Mouse (Mus musculus): ENCODE data around the gene Ywhae. TPM values are rescaled to one million over a fixed set of nuclear protein-coding genes. Genes with fewer than 3 reads are reported as not detected.

Gene Ywhae
- polyA plus RNA-seq, 1 experiment from 2014 or later, result 1,584 TPM

- peaks cover 17% of the 10 kb centered on the region for H3K27me3 ChIP-seq (ENCODE audit: control insufficient read depth, insufficient read depth, low read depth, low read length)
- H3K4me3 ChIP-seq (ENCODE audit: low read depth, low read length), result peak overlapping the region; percentile 61
- H3K4me2 ChIP-seq (ENCODE audit: low read length), result peak overlapping the region; percentile 67
- H3K27ac ChIP-seq (ENCODE audit: low read length), result no peak overlapping the region
- H3K4me1 ChIP-seq (ENCODE audit: control insufficient read depth, insufficient read depth, low read length), result peaks cover 3% of the 10 kb centered on the region
- no peaks in the 10 kb centered on the region for H3K36me3 ChIP-seq (ENCODE audit: control insufficient read depth, insufficient read depth, low read length)
- peak overlapping the region; percentile 70 for H3K9ac ChIP-seq (ENCODE audit: low read depth, low read length)
- H3K9me3 ChIP-seq (replicated peaks; ENCODE audit: control insufficient read depth, low read length, poor library complexity, severe bottlenecking), result no peaks in the 10 kb centered on the region
- 2% methylated on average over 34 of the region's 42 CpGs for WGBS
- ATAC-seq, result no peak
Measured at GRCm38 (mm10) chr11:75795321-75795636, 62.6 kb downstream of the Ywhae start.

GRCm38 (mm10) chr11:75796029-75796445 lies 63.4 kb downstream of the Ywhae start, which contains the start of gene Doc2b:
TSS of gene Doc2b (minus strand) at chr11:75796049.
- Histone ChIP-seq H3K4me2 (ENCODE audit: low read length) (peak within 1 kb of the TSS; percentile 67), H3K36me3 (ENCODE audit: control insufficient read depth, insufficient read depth, low read length) (no peaks in the 10 kb centered on the region), H3K27ac (ENCODE audit: low read length) (no peak within 1 kb of the TSS), H3K4me1 (ENCODE audit: control insufficient read depth, insufficient read depth, low read length) (peaks cover 3% of the 10 kb centered on the region), H3K4me3 (ENCODE audit: low read depth, low read length) (peak within 1 kb of the TSS; percentile 61), H3K9ac (ENCODE audit: low read depth, low read length) (peak within 1 kb of the TSS; percentile 70), H3K27me3 (ENCODE audit: control insufficient read depth, insufficient read depth, low read depth, low read length) (peaks cover 17% of the 10 kb centered on the region), H3K9me3 (replicated peaks; ENCODE audit: control insufficient read depth, low read length, poor library complexity, severe bottlenecking) (no peaks in the 10 kb centered on the region)
- ATAC-seq, result peak; percentile 92
- WGBS, result 5% methylated on average over 26 of the region's 37 CpGs

- no peaks in the 10 kb centered on the region for H3K9me3 ChIP-seq (replicated peaks; ENCODE audit: control insufficient read depth, low read length, poor library complexity, severe bottlenecking)
- H3K27me3 ChIP-seq (ENCODE audit: control insufficient read depth, insufficient read depth, low read depth, low read length), result peaks cover 17% of the 10 kb centered on the region
- H3K4me1 ChIP-seq (ENCODE audit: control insufficient read depth, insufficient read depth, low read length), result peaks cover 3% of the 10 kb centered on the region
- 72% methylated on average over 13 of the region's 13 CpGs for WGBS
- peak overlapping the region; percentile 61 for H3K4me3 ChIP-seq (ENCODE audit: low read depth, low read length)
- H3K9ac ChIP-seq (ENCODE audit: low read depth, low read length), result peak overlapping the region; percentile 70; the same call in 1 of the 2 replicates
- no peak overlapping the region for H3K27ac ChIP-seq (ENCODE audit: low read length)
- peak overlapping the region; percentile 67 for H3K4me2 ChIP-seq (ENCODE audit: low read length)
- H3K36me3 ChIP-seq (ENCODE audit: control insufficient read depth, insufficient read depth, low read length), result no peaks in the 10 kb centered on the region
- peak; percentile 23; the same call in 1 of the 2 replicates for ATAC-seq
Measured at GRCm38 (mm10) chr11:75796536-75797246, 64.0 kb downstream of the Ywhae start.

- Histone ChIP-seq H3K4me3 (ENCODE audit: low read depth, low read length) (no peak overlapping the region), H3K4me2 (ENCODE audit: low read length) (no peak overlapping the region), H3K36me3 (ENCODE audit: control insufficient read depth, insufficient read depth, low read length) (no peaks in the 10 kb centered on the region), H3K27ac (ENCODE audit: low read length) (no peak overlapping the region), H3K27me3 (ENCODE audit: control insufficient read depth, insufficient read depth, low read depth, low read length) (no peaks in the 10 kb centered on the region; the same call in 1 of the 2 replicates), H3K4me1 (ENCODE audit: control insufficient read depth, insufficient read depth, low read length) (no peaks in the 10 kb centered on the region; the same call in 1 of the 2 replicates), H3K9me3 (replicated peaks; ENCODE audit: control insufficient read depth, low read length, poor library complexity, severe bottlenecking) (no peaks in the 10 kb centered on the region), H3K9ac (ENCODE audit: low read depth, low read length) (no peak overlapping the region)
- no peak for ATAC-seq
- WGBS, result 88% methylated on average over 4 of the region's 4 CpGs
Measured at GRCm38 (mm10) chr11:75801369-75801768, 68.7 kb downstream of the Ywhae start.

GRCm38 (mm10) chr11:75801771-75802550 lies 69.3 kb downstream of the Ywhae start:
- no peak for ATAC-seq

DNA sequence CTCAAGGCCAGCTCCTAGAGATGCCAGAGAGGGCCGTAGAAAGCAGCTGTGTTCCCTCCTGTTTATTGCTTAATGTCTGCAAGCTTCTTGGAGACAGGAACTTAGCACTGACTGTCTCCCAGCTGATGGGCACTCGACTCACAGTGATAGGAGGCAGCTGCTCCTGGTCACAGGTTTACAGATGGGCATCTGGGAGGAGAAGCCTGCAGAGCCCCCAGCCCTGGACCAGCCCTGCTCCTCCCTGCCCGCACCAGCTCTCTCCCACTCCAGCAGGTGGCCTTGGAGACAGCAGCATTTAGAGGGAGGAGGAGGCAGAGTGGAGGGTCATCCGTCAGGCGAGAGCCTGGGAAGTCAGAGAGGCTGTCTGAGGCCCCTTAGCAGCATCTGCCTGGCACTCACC lies 74.8 kb downstream of the Ywhae start:
- no peaks in the 10 kb centered on the region for H3K9me3 ChIP-seq (replicated peaks; ENCODE audit: control insufficient read depth, low read length, poor library complexity, severe bottlenecking)
- H3K4me1 ChIP-seq (ENCODE audit: control insufficient read depth, insufficient read depth, low read length), result no peaks in the 10 kb centered on the region
- no peak overlapping the region for H3K27ac ChIP-seq (ENCODE audit: low read length)
- no peak overlapping the region for H3K4me2 ChIP-seq (ENCODE audit: low read length)
- H3K27me3 ChIP-seq (ENCODE audit: control insufficient read depth, insufficient read depth, low read depth, low read length), result no peaks in the 10 kb centered on the region
- H3K9ac ChIP-seq (ENCODE audit: low read depth, low read length), result no peak overlapping the region
- H3K4me3 ChIP-seq (ENCODE audit: low read depth, low read length), result no peak overlapping the region
- no peaks in the 10 kb centered on the region for H3K36me3 ChIP-seq (ENCODE audit: control insufficient read depth, insufficient read depth, low read length)
- ATAC-seq, result no peak
- WGBS, result 45% methylated on average over 5 of the region's 5 CpGs

More at GRCm38 (mm10) chr11:75801771-75802550, 69.3 kb downstream of the Ywhae start:
- Histone ChIP-seq H3K27me3 (ENCODE audit: control insufficient read depth, insufficient read depth, low read depth, low read length) (no peaks in the 10 kb centered on the region), H3K36me3 (ENCODE audit: control insufficient read depth, insufficient read depth, low read length) (no peaks in the 10 kb centered on the region), H3K4me1 (ENCODE audit: control insufficient read depth, insufficient read depth, low read length) (no peaks in the 10 kb centered on the region; the same call in 1 of the 2 replicates), H3K4me3 (ENCODE audit: low read depth, low read length) (no peak overlapping the region), H3K4me2 (ENCODE audit: low read length) (no peak overlapping the region), H3K9me3 (replicated peaks; ENCODE audit: control insufficient read depth, low read length, poor library complexity, severe bottlenecking) (no peaks in the 10 kb centered on the region), H3K27ac (ENCODE audit: low read length) (no peak overlapping the region), H3K9ac (ENCODE audit: low read depth, low read length) (no peak overlapping the region)
- 84% methylated on average over 7 of the region's 7 CpGs for WGBS

DNA sequence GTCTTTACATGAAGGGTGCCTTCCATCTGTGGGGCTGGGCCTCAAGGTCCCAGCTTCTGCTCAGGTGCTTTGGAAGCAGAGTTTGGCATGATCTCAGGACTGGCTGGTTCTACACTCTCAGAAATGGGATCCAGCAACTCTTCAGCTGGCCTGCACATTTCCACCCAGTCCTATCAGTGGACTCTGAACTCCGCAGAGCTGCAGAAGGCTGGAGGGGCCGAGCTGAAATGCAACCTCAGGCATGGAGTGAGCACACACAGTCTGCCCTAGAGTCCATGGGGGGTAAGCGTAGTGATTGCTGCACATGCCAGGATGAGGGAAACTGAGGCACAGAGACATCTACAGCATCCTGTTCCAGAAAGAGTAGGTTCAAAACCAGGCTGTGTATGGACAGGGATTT lies 77.9 kb downstream of the Ywhae start:
- no peak overlapping the region for H3K4me2 ChIP-seq (ENCODE audit: low read length)
- no peak overlapping the region for H3K4me3 ChIP-seq (ENCODE audit: low read depth, low read length)
- ATAC-seq, result no peak
- H3K36me3 ChIP-seq (ENCODE audit: control insufficient read depth, insufficient read depth, low read length), result no peaks in the 10 kb centered on the region
- H3K9ac ChIP-seq (ENCODE audit: low read depth, low read length), result no peak overlapping the region
- H3K4me1 ChIP-seq (ENCODE audit: control insufficient read depth, insufficient read depth, low read length), result no peaks in the 10 kb centered on the region
- H3K9me3 ChIP-seq (replicated peaks; ENCODE audit: control insufficient read depth, low read length, poor library complexity, severe bottlenecking), result no peaks in the 10 kb centered on the region
- H3K27me3 ChIP-seq (ENCODE audit: control insufficient read depth, insufficient read depth, low read depth, low read length), result no peaks in the 10 kb centered on the region
- 87% methylated on average over 3 of the region's 3 CpGs for WGBS
- no peak overlapping the region for H3K27ac ChIP-seq (ENCODE audit: low read length)

DNA sequence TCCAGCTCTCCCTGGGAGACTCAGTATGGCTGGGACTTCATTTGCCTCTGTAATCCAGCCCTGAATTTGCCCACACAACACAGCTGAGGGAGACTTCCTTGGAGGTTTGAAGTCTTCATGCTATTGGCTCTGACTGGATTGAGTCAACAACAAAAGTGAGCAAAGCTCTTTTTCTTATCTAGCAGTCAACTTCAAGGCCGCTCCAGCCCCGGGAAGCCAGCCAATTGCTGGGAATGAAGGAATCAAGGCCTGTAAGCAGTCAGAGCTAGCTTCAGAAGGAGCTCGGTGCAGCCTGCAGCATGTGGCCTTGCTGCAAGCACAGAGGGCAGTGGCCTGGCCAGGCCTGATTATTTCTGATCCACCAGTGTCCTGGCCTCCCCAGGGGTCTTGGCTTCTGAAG lies 79.2 kb downstream of the Ywhae start:
- Histone ChIP-seq H3K4me3 (ENCODE audit: low read depth, low read length) (no peak overlapping the region), H3K36me3 (ENCODE audit: control insufficient read depth, insufficient read depth, low read length) (no peaks in the 10 kb centered on the region), H3K27ac (ENCODE audit: low read length) (no peak overlapping the region), H3K27me3 (ENCODE audit: control insufficient read depth, insufficient read depth, low read depth, low read length) (no peaks in the 10 kb centered on the region), H3K9ac (ENCODE audit: low read depth, low read length) (no peak overlapping the region), H3K9me3 (replicated peaks; ENCODE audit: control insufficient read depth, low read length, poor library complexity, severe bottlenecking) (no peaks in the 10 kb centered on the region), H3K4me2 (ENCODE audit: low read length) (no peak overlapping the region), H3K4me1 (ENCODE audit: control insufficient read depth, insufficient read depth, low read length) (no peaks in the 10 kb centered on the region)
- no peak for ATAC-seq
- 34% methylated on average over 3 of the region's 3 CpGs for WGBS

DNA sequence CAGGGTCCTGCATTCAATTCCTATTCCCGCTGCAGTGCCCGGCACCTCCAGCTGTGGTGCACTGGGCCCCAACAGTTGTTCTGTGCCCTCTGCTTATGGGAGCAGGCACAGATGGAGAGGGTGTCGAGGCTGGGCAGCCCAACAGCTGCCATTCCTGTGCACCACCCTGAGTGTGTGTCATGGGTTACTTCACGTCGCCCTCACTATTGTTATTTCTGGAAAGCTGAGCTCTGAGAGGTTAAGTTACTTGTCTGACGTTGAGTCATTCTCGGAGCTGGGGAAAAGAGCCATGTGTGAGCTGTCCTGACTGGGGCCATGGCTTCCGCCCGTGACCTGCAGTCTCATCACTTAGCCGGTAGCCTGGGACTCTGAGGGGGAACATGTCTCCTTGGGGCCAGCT lies 80.4 kb downstream of the Ywhae start:
- Histone ChIP-seq H3K4me1 (ENCODE audit: control insufficient read depth, insufficient read depth, low read length) (peaks cover 3% of the 10 kb centered on the region; the same call in 1 of the 2 replicates), H3K27ac (ENCODE audit: low read length) (no peak overlapping the region), H3K36me3 (ENCODE audit: control insufficient read depth, insufficient read depth, low read length) (no peaks in the 10 kb centered on the region), H3K27me3 (ENCODE audit: control insufficient read depth, insufficient read depth, low read depth, low read length) (no peaks in the 10 kb centered on the region), H3K9ac (ENCODE audit: low read depth, low read length) (no peak overlapping the region), H3K4me3 (ENCODE audit: low read depth, low read length) (no peak overlapping the region), H3K4me2 (ENCODE audit: low read length) (no peak overlapping the region), H3K9me3 (replicated peaks; ENCODE audit: control insufficient read depth, low read length, poor library complexity, severe bottlenecking) (no peaks in the 10 kb centered on the region)
- 63% methylated on average over 10 of the region's 10 CpGs for WGBS
- ATAC-seq, result no peak

All from midbrain, embryonic 16.5 days (tissue).